Mouse (Mus musculus) erythroblast, adult 5-6 weeks (primary cell): ENCODE results near the gene Ccnt2. TPM values are rescaled to one million over a fixed set of nuclear protein-coding genes. Genes with fewer than 3 reads are reported as not detected.
A peak's percentile ranks its signal among the peaks of the same experiment; 100 is the strongest.
"Not testable (repeated sequence)": the region's sequence is repeated elsewhere in the genome, so short reads cannot be mapped to it uniquely, and the experiment has no call there.

ENCODE experiments used
- ATAC-seq: replicated peaks from 2 replicates; pipeline ENCODE4 v1.8.0; 2016; ENCODE audit warnings: moderate number of reproducible peaks, mild to moderate bottlenecking, moderate TSS enrichment, inconsistent platforms; ENCODE audit not compliant: poor library complexity, low FRiP score, severe bottlenecking
- total RNA-seq, 2 experiments: library from RNA; stranded (forward) in 1 of 2; stranded (reverse) in 1 of 2; fragments of 150-400 nt in 1 of 2; fragments of 200-764, 138-1000 nt in 1 of 2; gene quantifications; 2 replicates each; pipeline versions ENCODE4 v1.2.3 to v1.2.4; 2015 to 2017; ENCODE audit warnings: low replicate concordance in 2 of 2

The Ccnt2 gene
- total RNA-seq (2015; ENCODE audit: low replicate concordance) (31.7 and 36.8 TPM in 2 replicates), total RNA-seq (2017; ENCODE audit: low replicate concordance) (47.3 and 56.5 TPM in 2 replicates)

DNA sequence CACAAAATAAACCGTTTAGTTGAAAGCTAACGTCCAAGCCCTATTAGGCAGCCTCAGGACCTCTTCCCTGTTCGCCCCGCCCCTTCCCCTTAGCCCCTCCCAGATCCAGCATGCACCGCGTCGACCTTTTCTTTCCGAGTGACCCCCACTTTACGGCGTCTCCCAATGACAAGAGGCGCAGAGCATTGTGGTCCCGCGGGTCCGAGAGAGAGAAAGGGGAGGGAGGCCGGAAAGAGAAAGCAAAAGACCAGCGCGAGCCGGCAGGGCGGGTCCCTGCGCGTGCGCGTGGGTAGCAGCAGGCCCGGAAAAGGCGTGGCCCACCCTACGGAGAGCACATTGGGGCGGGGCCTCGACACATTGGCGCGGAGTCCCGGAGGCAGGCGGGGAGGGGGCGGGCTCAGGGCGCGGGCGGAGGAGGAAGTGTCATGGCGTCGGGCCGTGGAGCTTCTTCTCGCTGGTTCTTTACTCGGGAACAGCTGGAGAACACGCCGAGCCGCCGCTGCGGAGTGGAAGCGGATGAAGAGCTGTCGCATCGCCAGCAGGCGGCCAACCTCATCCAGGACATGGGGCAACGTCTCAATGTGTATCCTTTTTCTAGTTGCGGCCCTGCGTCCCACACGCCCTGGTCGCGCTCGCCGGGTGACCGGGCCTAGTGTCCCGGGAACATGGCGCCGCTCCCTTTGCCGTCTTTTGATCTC, at the start of gene Ccnt2:
Gene Ccnt2 (plus strand): TSS at position 362 of the 698 bp plus-strand sequence.
- peak; percentile 91 for ATAC-seq

DNA sequence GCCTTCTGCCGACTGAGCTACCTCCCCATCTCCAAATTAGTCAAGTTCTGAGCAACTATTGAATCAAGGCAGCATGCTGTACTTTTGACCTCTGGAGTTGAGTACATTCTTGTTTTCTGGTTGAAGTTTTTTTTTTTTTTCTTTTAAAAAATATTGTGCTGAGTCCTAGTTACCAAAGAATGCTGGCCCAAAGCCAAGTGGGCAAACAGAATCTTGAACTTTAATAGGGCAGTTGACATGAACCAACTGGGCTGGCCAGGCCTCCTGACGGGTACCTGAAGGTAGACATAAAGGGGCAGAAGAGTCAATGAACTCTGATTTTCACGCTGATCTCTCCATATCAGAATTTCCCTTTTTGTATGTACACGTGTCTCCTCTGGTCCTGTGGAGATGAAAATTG, 44.9 kb upstream of the Ccnt2 start, which contains the start of gene Acmsd:
Gene Acmsd (plus strand): TSS at position 318 of the 400 bp plus-strand sequence.
- no peak for ATAC-seq

- ATAC-seq = no peak
Measured at GRCm38 (mm10) chr1:127731086-127731485, 42.9 kb upstream of the Ccnt2 start.

DNA sequence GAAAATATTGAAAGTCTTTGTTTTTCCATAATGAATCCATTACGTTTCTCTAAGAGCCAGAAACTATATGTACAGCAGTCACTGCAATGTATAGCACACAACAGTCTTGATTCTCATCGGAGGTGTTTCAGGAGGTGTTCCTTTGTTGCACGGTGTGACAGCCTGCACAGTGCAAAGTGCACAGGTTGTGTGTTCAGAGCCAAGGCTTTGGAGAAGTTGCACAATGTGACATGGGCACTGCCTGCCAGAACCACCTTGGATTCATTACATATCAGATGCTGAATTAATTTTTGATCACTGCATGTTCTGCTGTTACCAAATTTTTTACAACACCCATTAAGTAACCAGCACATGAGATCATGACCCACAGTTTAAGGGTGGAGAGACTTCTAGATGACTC, 41.5 kb upstream of the Ccnt2 start:
- 0 out of 2 replicates have a peak, but pooled peaks have one; percentile 43 for ATAC-seq

- no peak for ATAC-seq
Measured at GRCm38 (mm10) chr1:127732841-127733240, 41.1 kb upstream of the Ccnt2 start.

DNA sequence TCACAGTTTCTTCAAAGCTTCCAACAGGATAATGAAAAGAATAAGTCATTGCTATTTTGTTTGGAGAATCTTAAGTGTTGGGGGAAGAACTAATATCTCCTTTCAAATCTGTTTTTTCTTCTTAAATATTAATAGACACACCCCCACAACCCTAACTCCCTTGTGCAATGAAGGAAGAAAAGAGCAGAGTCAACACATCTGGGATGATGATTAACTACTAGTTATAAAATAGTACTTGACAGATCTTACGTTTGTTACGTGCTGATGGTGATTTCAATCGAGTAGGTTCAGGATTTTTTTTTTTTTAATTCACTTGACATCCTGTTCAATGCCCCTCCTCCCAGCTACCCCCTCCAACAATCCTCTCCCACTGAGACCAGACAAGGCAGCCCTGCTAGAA, 38.6 kb upstream of the Ccnt2 start:
- ATAC-seq = no peak

GRCm38 (mm10) chr1:127750401-127751102, 23.4 kb upstream of the Ccnt2 start:
- ATAC-seq = no peak

DNA sequence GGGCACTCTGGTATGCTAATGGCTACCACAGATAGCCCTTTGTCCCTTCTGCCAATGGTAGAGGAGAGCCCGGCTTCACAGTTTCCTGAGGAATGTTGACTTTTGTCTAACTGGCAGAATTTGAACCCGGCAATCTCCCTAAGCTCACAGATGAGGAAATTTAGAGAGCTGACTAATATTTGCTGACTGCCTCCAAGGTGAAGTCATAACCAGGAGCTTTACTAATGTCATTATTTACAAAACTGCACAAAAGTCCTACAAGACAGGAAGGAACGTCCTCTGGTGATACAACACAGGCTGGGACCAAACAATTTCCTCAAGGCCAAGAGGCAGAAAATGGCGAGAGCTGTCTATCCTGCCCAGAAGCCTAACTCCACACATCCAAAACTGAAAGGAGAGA, 18.2 kb upstream of the Ccnt2 start:
- 0 out of 2 replicates have a peak, but pooled peaks have one; percentile 11 for ATAC-seq

DNA sequence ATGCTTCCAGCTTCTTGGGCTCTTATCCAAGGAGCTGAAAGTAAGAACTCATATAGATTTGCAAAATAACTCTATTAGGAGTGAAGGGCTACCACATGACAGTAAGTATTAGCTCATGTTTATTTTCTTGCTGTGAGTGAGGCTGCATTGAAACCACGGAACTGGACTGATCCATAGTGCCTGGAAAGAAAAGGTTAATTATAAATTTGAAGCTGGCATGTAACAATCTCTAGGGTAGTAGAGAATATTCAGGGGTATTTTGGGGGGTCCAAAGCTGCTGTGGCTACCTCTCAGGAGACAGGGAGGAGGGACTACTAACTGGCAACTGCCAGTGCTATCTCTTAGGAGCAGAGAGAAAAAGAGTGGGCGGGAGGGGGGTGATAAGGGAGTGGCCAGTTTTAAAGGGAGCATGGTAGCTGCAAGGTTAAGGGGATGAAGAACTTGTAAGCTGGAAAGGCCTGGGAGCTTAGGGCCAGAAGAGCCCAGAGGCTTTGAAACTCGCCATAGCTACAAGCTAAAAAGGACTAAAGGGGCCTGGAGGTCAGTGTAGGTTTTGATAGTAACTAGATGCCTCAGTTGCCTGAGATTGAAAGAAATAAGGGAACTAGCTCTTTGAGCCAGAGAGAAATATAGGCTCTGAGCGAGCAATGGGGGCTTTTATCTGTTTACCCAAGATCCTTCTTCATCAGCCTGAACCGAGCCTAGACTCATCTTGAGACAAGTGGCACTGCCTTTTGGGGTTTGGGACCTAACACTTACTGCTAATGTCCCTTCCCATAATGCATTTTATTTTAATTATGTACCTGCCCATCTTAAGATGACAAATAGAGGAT, 17.4 kb upstream of the Ccnt2 start:
- ATAC-seq = peak; percentile 94

- ATAC-seq = not testable (repeated sequence)
Measured at GRCm38 (mm10) chr1:127757164-127757545, 16.8 kb upstream of the Ccnt2 start.

DNA sequence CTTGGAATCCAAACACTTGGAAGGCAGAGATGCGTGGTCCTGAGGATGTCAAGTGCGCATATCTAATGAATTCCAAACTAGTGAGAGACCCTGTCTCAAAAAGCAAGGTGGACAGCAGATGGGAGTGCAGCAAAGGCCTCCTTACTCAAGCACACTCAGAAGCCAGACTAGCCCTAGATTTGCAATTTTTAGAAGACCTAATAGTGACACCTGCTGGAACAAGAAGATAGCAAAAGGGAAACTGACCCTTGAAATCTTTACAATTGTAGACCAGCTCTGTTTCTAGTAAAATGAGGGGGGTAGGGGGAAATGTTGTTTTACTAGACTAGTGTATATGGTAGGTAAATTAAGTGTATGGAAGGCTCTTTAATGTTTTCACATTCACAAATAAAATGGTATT, 8.5 kb upstream of the Ccnt2 start:
- peak; percentile 68; the same call in 1 of the 2 replicates for ATAC-seq

- ATAC-seq = no peak
Measured at GRCm38 (mm10) chr1:127766741-127767140, 7.2 kb upstream of the Ccnt2 start.

DNA sequence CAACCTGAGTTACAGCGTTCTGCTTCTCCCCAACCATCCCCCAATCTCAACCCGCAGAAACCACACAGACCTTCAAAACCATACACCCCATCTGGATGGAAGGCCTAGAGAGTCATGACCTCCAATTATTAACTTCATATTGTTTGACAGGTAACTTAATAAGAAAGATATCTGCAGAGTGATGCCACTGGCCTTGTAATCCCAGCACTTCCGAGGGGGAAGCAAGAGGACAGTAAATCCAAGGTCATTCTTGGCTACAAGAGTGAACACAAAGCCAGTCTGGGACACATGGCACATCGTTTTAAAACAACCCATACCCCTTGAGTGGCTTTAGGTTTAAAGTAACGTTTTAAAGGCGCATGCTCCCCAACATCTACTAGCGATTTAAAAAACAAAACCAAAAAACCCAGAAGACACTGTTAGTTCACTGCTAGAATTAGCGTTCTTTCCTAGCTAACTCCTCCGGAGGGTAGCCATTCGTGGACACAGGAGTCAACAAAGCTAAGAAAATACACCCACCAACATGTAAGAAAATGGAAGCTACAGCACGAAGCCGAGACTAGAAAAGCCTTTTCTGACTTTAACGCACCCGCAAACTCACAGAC, 664 bp upstream of the Ccnt2 start:
- ATAC-seq = peak; percentile 23

- ATAC-seq = peak; percentile 37
Measured at GRCm38 (mm10) chr1:127774501-127774880, 527 bp downstream of the Ccnt2 start.

GRCm38 (mm10) chr1:127775206-127775720, 1.3 kb downstream of the Ccnt2 start:
- ATAC-seq = no peak

- ATAC-seq = no peak
Measured at GRCm38 (mm10) chr1:127776246-127776645, 2.3 kb downstream of the Ccnt2 start.

DNA sequence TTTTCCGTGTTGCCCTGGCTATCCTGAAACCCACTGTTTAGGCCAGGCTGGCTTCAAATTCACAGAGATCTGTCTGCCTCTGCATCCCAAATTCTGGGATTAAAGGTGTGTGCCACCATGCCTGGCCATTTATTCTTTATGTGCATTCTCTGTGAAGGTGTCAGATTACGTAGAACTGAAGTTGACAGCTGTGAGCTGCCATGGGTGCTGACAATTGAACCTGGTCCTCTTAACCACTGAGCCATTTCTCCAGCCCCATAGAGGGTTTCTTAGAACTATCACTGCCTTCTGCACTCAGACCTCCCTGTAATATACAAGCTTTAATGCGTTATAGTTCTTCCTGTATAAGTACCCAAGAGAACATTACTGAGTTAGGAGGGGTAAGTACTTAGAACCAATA, 4.6 kb downstream of the Ccnt2 start:
- no peak for ATAC-seq

- no peak for ATAC-seq
Measured at GRCm38 (mm10) chr1:127780142-127780541, 6.2 kb downstream of the Ccnt2 start.

- no peak for ATAC-seq
Measured at GRCm38 (mm10) chr1:127780849-127781248, 6.9 kb downstream of the Ccnt2 start.

GRCm38 (mm10) chr1:127783862-127784261, 9.9 kb downstream of the Ccnt2 start:
- ATAC-seq = no peak
